Mouse (Mus musculus): ENCODE results near the gene Cacng5.

Cacng5 gene

GRCm38 (mm10) chr11:107876840-107877239 is 38.0 kb downstream of the Cacng5 start:
- DNase-seq = no peak

- peak; percentile 52 for DNase-seq
Measured at GRCm38 (mm10) chr11:107875861-107876494, 38.9 kb downstream of the Cacng5 start.

GRCm38 (mm10) chr11:107872743-107873142 is 42.1 kb downstream of the Cacng5 start:
- DNase-seq = no peak

- DNase-seq = peak; percentile 83
Measured at GRCm38 (mm10) chr11:107867509-107867908, 47.3 kb downstream of the Cacng5 start.

GRCm38 (mm10) chr11:107865128-107865527 is 49.7 kb downstream of the Cacng5 start:
- DNase-seq = peak; percentile 75

- peak; percentile 77 for DNase-seq
Measured at GRCm38 (mm10) chr11:107864024-107864423, 50.8 kb downstream of the Cacng5 start.

- no peak for DNase-seq
Measured at GRCm38 (mm10) chr11:107861738-107862137, 53.1 kb downstream of the Cacng5 start.

GRCm38 (mm10) chr11:107859871-107860270 is 55.0 kb downstream of the Cacng5 start:
- no peak for DNase-seq

- DNase-seq = peak; percentile 61
Measured at GRCm38 (mm10) chr11:107859288-107859687, 55.6 kb downstream of the Cacng5 start.

- DNase-seq = peak; percentile 68
Measured at GRCm38 (mm10) chr11:107853088-107853487, 61.8 kb downstream of the Cacng5 start.

GRCm38 (mm10) chr11:107849621-107850020 is 65.2 kb downstream of the Cacng5 start:
- no peak for DNase-seq

- DNase-seq = no peak
Measured at GRCm38 (mm10) chr11:107844175-107844574, 70.7 kb downstream of the Cacng5 start.

GRCm38 (mm10) chr11:107833351-107834040 is 81.4 kb downstream of the Cacng5 start:
- no peak for DNase-seq

Measured in right cerebral cortex, adult 18-20 months (tissue).